Comparison of ENCODE assay signal across 9 mouse cellular contexts in the genomic region with DNA sequence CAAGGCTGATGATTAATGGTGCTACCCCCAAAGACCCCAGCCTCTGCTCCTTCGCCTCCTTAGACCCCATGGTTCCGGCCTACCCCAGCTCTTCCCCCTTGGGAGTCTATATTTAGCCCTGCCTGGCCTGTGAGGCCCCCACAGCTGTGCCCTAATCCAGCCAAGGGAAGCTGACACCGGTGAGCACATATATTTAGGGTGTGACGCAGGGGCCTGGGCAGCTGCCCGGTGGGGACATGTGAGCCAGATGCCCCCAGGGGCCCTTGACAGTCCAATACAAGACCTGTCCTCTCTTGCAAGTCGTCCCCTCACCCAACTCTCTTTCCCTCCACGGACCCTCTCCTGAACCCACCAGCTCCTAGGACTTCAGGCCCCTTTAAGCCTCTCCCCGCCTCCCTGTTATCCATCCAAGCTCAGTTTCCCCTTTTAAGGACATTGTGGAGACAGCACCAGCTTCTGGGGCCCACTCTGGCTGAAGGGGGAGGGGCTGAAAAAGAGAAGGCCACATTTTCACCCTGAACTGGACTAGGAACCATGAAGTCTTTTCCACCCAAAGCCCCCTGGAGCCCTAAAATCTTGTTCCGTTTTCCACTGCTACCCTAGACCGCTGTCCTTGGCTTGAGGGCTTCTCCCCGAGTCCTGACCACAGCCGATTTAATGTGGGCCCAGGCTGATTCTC. TPM values are rescaled to one million over a fixed set of nuclear protein-coding genes. Genes with fewer than 3 reads are reported as not detected.
A peak's percentile ranks its signal among the peaks of the same experiment; 100 is the strongest.
DNase-seq lines count a peak whose midpoint lies in the region; ATAC-seq and TF ChIP-seq lines count a peak whose summit lies in the region.
"Had no signal": no experiment of that assay in that cellular context is flagged by ENCODE, and none has a peak within 500 bp of the region (broad histone marks: within the 10 kb centered on the region; RNA-seq: fewer than 3 reads in every experiment).

No protein-coding gene starts in this region.

- H3K4me2 ChIP-seq in intestine, postnatal 0 days (replicated peaks; ENCODE audit: low read depth) = peak overlapping the region; percentile 69

- no peaks in the 10 kb centered on the region for H3K27me3 ChIP-seq in intestine, postnatal 0 days (replicated peaks; ENCODE audit: control insufficient read depth, insufficient read depth, low read length)

- H3K4me1 ChIP-seq in intestine, postnatal 0 days (replicated peaks; ENCODE audit: control insufficient read depth, insufficient read depth, low read length) = peaks cover 14% of the 10 kb centered on the region

- no peak for TF ChIP-seq CTCF in intestine, postnatal 0 days (IDR thresholded peaks at IDR 0.05; ENCODE audit: low read depth)

- no peaks in the 10 kb centered on the region for H3K9me3 ChIP-seq in intestine, postnatal 0 days (ENCODE audit: control insufficient read depth)

- peak overlapping the region; percentile 84 for H3K27ac ChIP-seq in intestine, postnatal 0 days (ENCODE audit: low read depth, low read length)

- H3K36me3 ChIP-seq in intestine, postnatal 0 days (ENCODE audit: control insufficient read depth, insufficient read depth) = peaks cover 27% of the 10 kb centered on the region

- 50% methylated on average over 12 of the region's 12 CpGs for WGBS in intestine, postnatal 0 days

- peak; percentile 18 to 52 for DNase-seq in urinary bladder, postnatal 36 days (ENCODE audit: low spot score in 2 of 2)
- DNase-seq in urinary bladder, postnatal 25 days (ENCODE audit: low spot score) = no peak
- peak; percentile 99 for DNase-seq in heart, adult 11 months
- peak; percentile 49 for DNase-seq in lung, postnatal 36 days
- no peak for DNase-seq in frontal cortex, postnatal 36 days (ENCODE audit: low spot score in 2 of 2)
- DNase-seq in thymus, postnatal 4 days = no peak
- no peak for DNase-seq in Muller cell, postnatal 12 days (ENCODE audit: inconsistent ontology term)

- H3K9ac ChIP-seq in intestine, postnatal 0 days (ENCODE audit: low read depth, low read length) = peak overlapping the region; percentile 47

- ATAC-seq in intestine, postnatal 0 days = 0 out of 2 replicates have a peak, but pooled peaks have one; percentile 1

- peak overlapping the region; percentile 50 for H3K4me3 ChIP-seq in intestine, postnatal 0 days (ENCODE audit: low read depth, low read length)

RNA-seq across cellular contexts. Expression of gene Ehbp1l1, which starts 0.9 kb away (rescaled TPM):
- 49.8 and 51.0 TPM in 2 replicates for polyA plus RNA-seq in intestine, postnatal 0 days (2015; fragmentation: Nextera tagmentation; extraction: Ambion mirVana)

RNA-seq across cellular contexts. Expression of gene Fam89b, which starts 4.3 kb away (rescaled TPM):
- polyA plus RNA-seq in intestine, postnatal 0 days (2015; fragmentation: Nextera tagmentation; extraction: Ambion mirVana) = 48.5 and 48.9 TPM in 2 replicates

RNA-seq across cellular contexts. Expression of gene Ltbp3, which starts 15.5 kb away (rescaled TPM):
- polyA plus RNA-seq in intestine, postnatal 0 days (2015; fragmentation: Nextera tagmentation; extraction: Ambion mirVana) = 11.9 and 15.6 TPM in 2 replicates

RNA-seq across cellular contexts. Expression of gene Kcnk7, which starts 21.0 kb away (rescaled TPM):
- polyA plus RNA-seq in intestine, postnatal 0 days (2015; fragmentation: Nextera tagmentation; extraction: Ambion mirVana) = 0.12 and 0.21 TPM in 2 replicates
- polyA plus RNA-seq: brain, embryonic 14.5 days had no signal

RNA-seq across cellular contexts. Expression of gene Pcnx3, which starts 36.5 kb away (rescaled TPM):
- polyA plus RNA-seq in intestine, postnatal 0 days (2015; fragmentation: Nextera tagmentation; extraction: Ambion mirVana) = 9.3 and 12.7 TPM in 2 replicates

Comparison
In these comparisons a context has a peak if more than half of its experiments do, and no peak if none do; other contexts are left out.
1. DNase-seq: peak in urinary bladder, postnatal 36 days (2 of 2), heart, adult 11 months (single experiment) and lung, postnatal 36 days (single experiment); none in urinary bladder, postnatal 25 days (single experiment), frontal cortex, postnatal 36 days (0 of 2), thymus, postnatal 4 days (single experiment) and Muller cell, postnatal 12 days (single experiment).